Mouse (Mus musculus): ENCODE data around the gene Gm8126. TPM values are rescaled to one million over a fixed set of nuclear protein-coding genes. Genes with fewer than 3 reads are reported as not detected.
A peak's percentile ranks its signal among the peaks of the same experiment; 100 is the strongest.
"Not testable (repeated sequence)": the region's sequence is repeated elsewhere in the genome, so short reads cannot be mapped to it uniquely, and the experiment has no call there.

Gene Gm8126
- total RNA-seq (2022), result not detected

DNA sequence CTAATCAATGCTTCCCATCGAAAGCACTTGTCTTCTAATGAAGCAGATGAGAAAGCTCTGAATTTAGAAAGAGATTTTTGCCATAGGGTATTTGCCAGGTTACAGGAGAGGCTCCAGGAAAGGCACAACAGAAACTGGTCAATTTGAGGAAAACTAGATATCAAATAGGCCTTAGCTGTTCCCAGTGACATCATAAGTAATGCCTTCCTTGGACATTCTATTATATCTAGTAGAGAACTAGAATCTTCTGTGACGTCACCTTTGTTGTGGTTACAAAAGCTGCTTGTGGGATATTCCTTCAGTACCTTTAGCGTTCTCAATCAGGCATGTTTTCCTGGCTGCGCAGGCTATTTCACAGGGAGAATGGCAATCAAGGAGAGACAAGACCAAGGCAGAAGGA, at the start of gene Gm8126:
TSS of gene Gm8126 (plus strand) at position 301 of the 400 bp plus-strand sequence.
- DNase-seq (ENCODE audit: low spot score in 2 of 2), result not testable (repeated sequence)

GRCm38 (mm10) chr14:43235204-43235603, 23.2 kb upstream of the Gm8126 start, which contains the start of gene Gm8122:
Gene Gm8122, minus strand, starts transcription at chr14:43235304.
- DNase-seq (ENCODE audit: low spot score in 2 of 2), result not testable (repeated sequence)

- DNase-seq (ENCODE audit: low spot score in 2 of 2), result peak in 1 of 2 experiments; percentile 17
These were observed 20.7 kb upstream of the Gm8126 start for GRCm38 (mm10) chr14:43237769-43238168.

- not testable (repeated sequence) for DNase-seq (ENCODE audit: low spot score in 2 of 2)
These were observed 8.8 kb upstream of the Gm8126 start for GRCm38 (mm10) chr14:43249611-43250170.

- DNase-seq (ENCODE audit: low spot score in 2 of 2), result not testable (repeated sequence)
These were observed 7.7 kb upstream of the Gm8126 start for GRCm38 (mm10) chr14:43250549-43251253.

DNA sequence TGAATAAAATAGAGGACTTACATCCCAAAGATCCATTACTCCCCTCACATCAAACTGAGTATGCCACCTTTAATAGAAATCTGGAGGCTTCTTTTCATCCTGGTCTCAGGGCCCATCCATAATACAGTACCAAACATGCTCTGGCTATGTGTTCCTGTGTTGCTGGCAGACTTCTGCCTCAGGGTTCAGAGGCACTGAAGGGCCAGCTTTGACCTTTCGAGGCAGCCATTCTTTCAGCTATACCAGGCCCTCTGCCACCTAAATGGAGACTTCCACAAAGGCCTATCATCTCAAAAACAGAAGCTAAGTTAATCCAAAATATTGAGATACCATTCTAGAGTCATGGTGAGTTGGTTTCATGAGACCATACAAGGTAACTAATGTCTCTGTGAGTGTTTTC, 1.9 kb upstream of the Gm8126 start:
- DNase-seq (ENCODE audit: low spot score in 2 of 2), result not testable (repeated sequence)

DNA sequence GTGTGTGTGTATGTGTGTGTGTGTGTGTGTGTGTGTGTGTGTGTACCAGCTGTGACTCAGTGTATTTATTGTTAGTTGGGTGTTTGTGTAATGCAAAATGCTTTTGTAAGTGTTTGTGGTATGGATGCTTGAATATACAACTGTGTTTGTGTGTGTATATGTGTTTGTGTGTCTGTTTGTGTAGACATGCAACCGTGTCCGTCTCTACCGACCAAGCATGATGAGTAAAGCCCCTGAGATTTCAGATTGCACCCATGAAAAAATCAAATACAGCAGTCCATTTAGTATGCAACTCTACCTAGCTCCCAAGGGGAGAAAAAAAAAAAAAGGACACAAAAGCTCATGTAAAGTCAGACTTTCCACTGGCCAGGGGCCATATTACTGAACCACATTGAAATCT, 5.0 kb downstream of the Gm8126 start:
- DNase-seq (ENCODE audit: low spot score in 2 of 2), result not testable (repeated sequence)

DNA sequence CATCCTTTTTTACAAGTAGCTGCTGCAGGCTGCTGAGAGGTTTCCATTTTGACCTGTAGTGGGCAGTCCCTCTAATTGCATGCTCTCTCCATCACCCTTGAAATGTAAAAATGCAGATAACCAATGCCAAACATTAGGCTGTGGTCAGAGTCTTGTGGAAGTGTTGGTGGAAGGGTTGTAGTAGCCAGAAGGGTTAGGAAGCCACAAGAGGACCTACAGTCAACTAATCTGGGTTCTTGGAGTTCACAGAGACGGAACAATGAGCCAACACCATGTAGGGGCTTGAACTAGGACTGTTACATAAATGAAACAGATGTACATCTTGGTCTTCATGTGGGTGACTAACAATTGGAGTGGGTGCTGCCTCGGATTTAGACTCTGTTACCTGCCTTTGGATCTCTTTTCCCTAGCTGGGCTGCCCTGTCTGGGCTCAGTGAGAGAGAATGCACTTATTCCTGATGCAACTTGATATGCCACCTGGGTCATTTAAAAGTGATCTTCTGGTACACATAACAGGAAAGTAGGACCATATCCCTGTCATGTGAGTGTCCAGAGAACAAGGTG, 10.2 kb downstream of the Gm8126 start:
- DNase-seq (ENCODE audit: low spot score in 2 of 2), result not testable (repeated sequence)

DNA sequence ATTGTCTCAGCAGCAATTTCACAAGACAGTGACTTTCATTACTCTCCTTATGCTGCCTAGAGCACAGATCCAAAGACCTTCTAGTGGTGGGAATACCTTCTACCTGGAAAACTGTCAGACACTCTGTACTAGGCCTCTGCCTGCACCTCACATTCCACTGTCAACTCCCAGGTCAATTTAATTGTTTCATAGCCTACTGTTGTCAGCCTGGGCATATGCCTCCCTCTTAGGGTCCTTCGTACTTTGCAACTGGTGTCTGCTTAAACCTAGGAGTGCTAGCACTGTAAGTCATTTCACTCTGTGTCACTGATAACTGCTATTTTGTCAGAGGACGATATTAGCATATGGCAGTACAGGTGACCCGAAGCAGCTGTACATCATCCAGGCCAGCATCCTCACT, 10.8 kb downstream of the Gm8126 start:
- not testable (repeated sequence) for DNase-seq (ENCODE audit: low spot score in 2 of 2)

DNA sequence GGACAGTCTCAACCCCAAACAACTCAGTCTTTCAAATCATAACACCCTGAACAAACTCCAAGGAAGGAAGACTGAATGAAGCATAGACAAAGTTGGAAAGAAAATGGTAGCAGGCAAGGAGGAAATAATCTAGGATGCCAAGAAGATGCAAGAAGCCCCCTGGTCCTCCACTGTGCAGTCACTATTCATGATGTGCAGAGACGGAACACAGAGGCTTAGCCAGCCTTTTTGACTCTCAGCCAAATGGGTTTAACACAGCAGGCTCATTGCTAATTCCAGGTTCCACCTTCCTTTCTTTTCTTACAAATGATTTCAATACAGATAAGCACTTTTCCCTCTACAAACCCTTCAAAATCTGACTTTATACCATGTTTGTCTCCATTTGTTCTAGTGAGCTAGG, 14.7 kb downstream of the Gm8126 start:
- DNase-seq (ENCODE audit: low spot score in 2 of 2), result not testable (repeated sequence)

DNA sequence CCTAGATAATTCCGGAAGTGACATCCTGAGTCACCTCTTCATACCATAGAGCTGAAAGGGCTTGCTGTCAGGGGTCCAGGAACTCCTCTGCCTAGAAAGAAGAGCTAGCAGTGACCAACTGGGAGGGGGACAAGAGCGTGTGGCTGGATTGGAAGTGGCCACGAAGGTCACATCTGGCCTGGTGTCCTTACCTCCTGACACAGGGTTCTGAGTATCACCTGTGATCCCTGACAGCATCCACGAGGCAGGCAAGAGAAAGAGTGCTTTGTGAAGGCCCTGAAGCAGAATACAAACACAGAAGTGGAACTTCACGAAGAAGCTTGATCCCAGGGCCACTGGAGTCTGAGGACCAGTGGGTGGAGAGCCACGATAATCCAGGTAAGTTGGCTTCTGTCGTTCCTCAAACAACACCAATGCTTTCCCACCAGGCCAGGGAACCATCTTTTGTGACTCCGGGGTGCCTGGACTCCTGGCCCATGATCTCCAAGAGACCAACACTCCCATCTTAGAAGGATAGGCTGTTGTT, 16.6 kb downstream of the Gm8126 start, which contains the start of gene Gm9732:
TSS of gene Gm9732 (plus strand) at position 51 of the 526 bp plus-strand sequence.
- DNase-seq (ENCODE audit: low spot score in 2 of 2), result not testable (repeated sequence)

GRCm38 (mm10) chr14:43275752-43276151, 17.3 kb downstream of the Gm8126 start:
- not testable (repeated sequence) for DNase-seq (ENCODE audit: low spot score in 2 of 2)

DNA sequence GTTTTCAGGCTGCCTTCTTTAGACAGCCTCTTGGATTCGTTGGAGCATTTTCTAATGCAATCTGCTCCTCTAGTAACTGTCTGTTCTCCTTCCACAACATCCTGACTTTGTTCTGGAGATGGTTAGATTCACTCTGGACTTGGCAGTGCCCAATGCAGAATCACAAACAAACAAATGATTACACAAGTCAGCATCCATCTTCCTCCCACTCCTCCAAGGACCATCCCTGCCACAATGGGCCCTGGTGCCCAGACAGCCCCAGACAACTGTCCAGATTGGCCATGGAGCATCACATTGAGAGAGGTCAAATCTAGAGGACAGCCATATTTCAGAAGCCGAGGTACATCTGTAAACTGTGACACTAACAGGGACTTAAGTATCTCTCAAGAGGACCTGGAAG, 19.0 kb downstream of the Gm8126 start:
- DNase-seq (ENCODE audit: low spot score in 2 of 2), result not testable (repeated sequence)

DNA sequence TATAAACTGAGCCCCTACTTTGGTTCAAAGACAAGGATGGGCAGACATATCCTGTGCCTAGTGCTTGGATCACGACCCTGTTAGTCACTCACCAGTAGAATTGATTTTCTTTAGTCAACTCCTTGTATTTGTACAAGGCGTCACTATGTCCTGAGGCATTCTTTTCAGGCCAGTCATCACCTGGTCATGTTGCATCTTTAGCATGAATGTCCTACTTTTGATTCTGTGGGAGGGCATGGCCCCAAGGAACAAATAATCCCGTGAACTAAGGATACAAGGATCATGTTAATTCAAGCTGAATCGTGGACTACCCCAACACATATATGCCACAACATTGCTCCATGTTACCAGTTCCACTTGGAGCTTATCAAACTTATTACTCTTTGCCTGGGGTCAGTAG, 19.7 kb downstream of the Gm8126 start:
- not testable (repeated sequence) for DNase-seq (ENCODE audit: low spot score in 2 of 2)

DNA sequence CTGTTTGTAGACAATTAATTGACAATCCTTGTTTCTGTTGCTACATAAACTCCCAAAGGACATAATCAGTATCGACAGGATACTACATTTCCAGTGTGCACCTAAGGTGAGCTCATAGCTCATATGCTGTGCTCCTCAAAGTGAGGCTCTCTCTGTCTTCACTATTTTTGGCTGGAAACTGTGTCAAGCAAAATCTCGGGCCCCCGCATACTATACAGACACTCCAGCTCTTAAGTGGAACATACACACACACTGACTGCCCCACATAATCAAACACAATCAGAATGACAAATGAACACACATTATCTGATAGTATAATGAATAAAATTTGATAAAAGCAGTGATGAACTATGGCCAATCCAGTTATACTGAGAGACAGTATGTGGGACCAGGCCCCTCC, 20.2 kb downstream of the Gm8126 start:
- not testable (repeated sequence) for DNase-seq (ENCODE audit: low spot score in 2 of 2)

- DNase-seq (ENCODE audit: low spot score in 2 of 2), result not testable (repeated sequence)
These were observed 35.1 kb downstream of the Gm8126 start, which contains the start of gene Gm8127 for GRCm38 (mm10) chr14:43293503-43293902. Gene Gm8127, minus strand, starts transcription at chr14:43293832.

Other genes starting within 250 kb of the Gm8126 start
- not detected for gene Gm10376, start 243.0 kb upstream of the Gm8126 start, total RNA-seq (2022)
- gene Gm8094, start 182.0 kb upstream of the Gm8126 start, total RNA-seq (2022), result under 1 TPM in 1 of 4 experiments, not detected in 3; 0.36 TPM
- gene Gm8104, start 158.0 kb upstream of the Gm8126 start, total RNA-seq (2022), result under 1 TPM in 1 of 4 experiments, not detected in 3; 0.19 TPM
- under 1 TPM in 1 of 4 experiments, not detected in 3; 0.25 TPM for gene Gm7233, start 78.8 kb upstream of the Gm8126 start, total RNA-seq (2022)
- gene Gm8122, start 23.3 kb upstream of the Gm8126 start, total RNA-seq (2022), result not detected
- not detected for gene Gm9732, start 16.4 kb downstream of the Gm8126 start, total RNA-seq (2022)
- gene Gm8127, start 35.2 kb downstream of the Gm8126 start, total RNA-seq (2022), result not detected
- gene 1700001F09Rik, start 89.2 kb downstream of the Gm8126 start, total RNA-seq (2022), result not detected
- gene Gm8138, start 157.7 kb downstream of the Gm8126 start, total RNA-seq (2022), result not detected

Data from layer of hippocampus, adult 8-10 months (tissue).